Mouse (Mus musculus) midbrain, postnatal 0 days (tissue): ENCODE data around the gene Phkg1. TPM values are rescaled to one million over a fixed set of nuclear protein-coding genes. Genes with fewer than 3 reads are reported as not detected.
"Not testable (repeated sequence)": the region's sequence is repeated elsewhere in the genome, so short reads cannot be mapped to it uniquely, and the experiment has no call there.

Experiments
- ATAC-seq: fragments of 200-750 bp; cut with Nextera tagmentation; 2 replicates; pipeline ENCODE4 v1.8.0; 2017; ENCODE audit warnings: moderate number of reproducible peaks, mild to moderate bottlenecking, moderate TSS enrichment, moderate library complexity; ENCODE audit not compliant: low FRiP score
- DNase-seq: peaks from one replicate; pipeline ENCODE4 v3.0.0-alpha.2; 2015; ENCODE audit warnings: low spot score
- H3K27ac ChIP-seq: fragments of 300-500 bp; sonication (generic); 2 replicates; pipeline ENCODE4 v1.5.1; 2014; ENCODE audit warnings: low read depth, mild to moderate bottlenecking, low read length, mixed read lengths
- H3K27me3 ChIP-seq: fragments of 300-500 bp; sonication (generic); 2 replicates; pipeline ENCODE4 v1.6.1; 2014; ENCODE audit warnings: low read length, control low read depth, mixed read lengths; ENCODE audit not compliant: insufficient read depth
- H3K36me3 ChIP-seq: fragments of 300-500 bp; sonication (generic); 2 replicates; pipeline ENCODE4 v1.6.1; 2014; ENCODE audit warnings: low read length, control low read depth, mixed read lengths; ENCODE audit not compliant: insufficient read depth
- H3K4me1 ChIP-seq: fragments of 300-500 bp; sonication (generic); 2 replicates; pipeline ENCODE4 v1.6.1; 2014; ENCODE audit warnings: mild to moderate bottlenecking, control low read depth, antibody characterized with exemption, low read length, mixed read lengths; ENCODE audit not compliant: insufficient read depth
- H3K4me2 ChIP-seq: fragments of 300-500 bp; sonication (generic); 2 replicates; pipeline ENCODE4 v1.6.1; 2014; ENCODE audit warnings: low read depth, mild to moderate bottlenecking, low read length, mixed read lengths; ENCODE audit not compliant: poor library complexity, severe bottlenecking
- H3K4me3 ChIP-seq: fragments of 300-500 bp; sonication (generic); 2 replicates; pipeline ENCODE4 v1.5.1; 2014; ENCODE audit warnings: low read depth, mild to moderate bottlenecking, low read length, moderate library complexity
- H3K9ac ChIP-seq: fragments of 300-500 bp; sonication (generic); replicated peaks from 2 replicates; pipeline ENCODE4 v1.6.1; 2014; ENCODE audit warnings: mild to moderate bottlenecking, low read length, moderate library complexity, mixed read lengths; ENCODE audit not compliant: poor library complexity, severe bottlenecking
- H3K9me3 ChIP-seq: fragments of 300-500 bp; sonication (generic); 2 replicates; pipeline ENCODE4 v1.6.1; 2016; ENCODE audit warnings: low read length, control low read depth
- CTCF ChIP-seq: IDR thresholded peaks from 2 replicates; pipeline ENCODE4 v1.5.1; 2016; ENCODE audit warnings: antibody characterized with exemption, mild to moderate bottlenecking
- WGBS: fragments of 180-500 bp; shearing (Covaris S2); extraction: QIAGEN DNeasy Blood & Tissue Kit; methylation state at CpG from one replicate; pipeline ENCODE4 v1.1.7; 2014; 5-methylcytosine and 5-hydroxymethylcytosine counted together
- polyA plus RNA-seq: library from polyadenylated mRNA; unstranded; fragments of >200 nt; fragmentation: Nextera tagmentation; extraction: Ambion mirVana; gene quantifications from 2 replicates; pipeline ENCODE4 v1.2.1, GENCODE M21; 2015
- total RNA-seq: library from RNA; depleted of rRNA; stranded (reverse); fragments of >200 nt; gene quantifications from 2 replicates; pipeline ENCODE4 v1.2.3, GENCODE M21; 2014

Gene Phkg1
- total and polyA plus RNA-seq, 2 experiments from 2014 or later = 1.5 to 3.0 TPM

DNA sequence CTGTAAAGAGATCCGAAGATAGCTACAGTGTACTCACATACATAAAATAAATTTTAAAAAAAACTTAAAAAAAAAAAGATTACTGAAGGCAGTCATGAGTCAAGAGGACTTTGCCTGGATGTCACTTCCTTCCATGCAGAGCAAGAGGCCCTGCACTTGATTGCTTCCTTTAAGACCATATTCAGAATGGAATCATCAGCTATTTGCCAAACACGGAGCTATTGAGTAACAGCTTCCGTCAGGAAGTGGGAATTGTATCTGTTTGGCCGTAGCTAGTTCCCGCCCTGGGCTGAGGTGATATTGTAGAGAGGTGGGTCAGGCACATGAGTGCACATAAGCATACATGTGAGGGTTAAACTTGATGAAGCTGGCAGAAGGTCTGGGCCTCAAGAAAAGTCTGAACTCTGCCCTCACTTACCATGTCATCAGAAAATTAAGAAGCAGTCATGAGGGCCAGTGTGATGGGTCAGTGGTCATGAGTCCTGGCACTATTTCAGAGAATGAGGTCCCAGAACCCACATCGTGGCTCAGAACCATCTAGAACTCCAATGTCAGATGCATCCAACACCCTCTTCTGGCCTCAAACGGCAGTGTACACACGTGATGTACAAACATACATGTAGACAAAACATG, 26.6 kb upstream of the Phkg1 start:
- TF ChIP-seq CTCF = no peak
- ATAC-seq = no peak
- 88% methylated on average over 8 of the region's 8 CpGs for WGBS
- DNase-seq = no peak
- Histone ChIP-seq H3K4me1 (no peaks in the 10 kb centered on the region), H3K9me3 (no peaks in the 10 kb centered on the region), H3K27ac (no peak overlapping the region), H3K27me3 (no peaks in the 10 kb centered on the region), H3K4me3 (no peak overlapping the region), H3K4me2 (no peak overlapping the region), H3K9ac (no peak overlapping the region), H3K36me3 (no peaks in the 10 kb centered on the region)

DNA sequence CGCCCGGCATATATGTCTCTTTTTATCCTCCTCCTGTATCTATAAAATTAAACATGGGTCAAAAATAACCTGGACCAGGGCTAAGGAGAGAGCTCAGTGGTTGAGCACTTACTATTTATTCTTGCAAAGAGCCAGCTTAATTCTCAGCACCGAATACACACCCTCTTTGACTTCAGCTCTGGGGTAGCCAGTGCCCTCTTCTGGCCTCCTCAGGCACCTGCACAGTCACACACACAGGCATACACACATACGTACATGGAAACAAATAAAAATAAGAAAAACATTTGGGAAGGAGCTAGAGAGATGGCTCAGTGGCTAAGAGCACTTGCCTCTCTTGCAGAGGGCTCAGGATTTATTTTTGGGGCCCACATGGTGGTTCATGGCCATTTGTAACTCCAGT, 23.6 kb upstream of the Phkg1 start:
- TF ChIP-seq CTCF = no peak

DNA sequence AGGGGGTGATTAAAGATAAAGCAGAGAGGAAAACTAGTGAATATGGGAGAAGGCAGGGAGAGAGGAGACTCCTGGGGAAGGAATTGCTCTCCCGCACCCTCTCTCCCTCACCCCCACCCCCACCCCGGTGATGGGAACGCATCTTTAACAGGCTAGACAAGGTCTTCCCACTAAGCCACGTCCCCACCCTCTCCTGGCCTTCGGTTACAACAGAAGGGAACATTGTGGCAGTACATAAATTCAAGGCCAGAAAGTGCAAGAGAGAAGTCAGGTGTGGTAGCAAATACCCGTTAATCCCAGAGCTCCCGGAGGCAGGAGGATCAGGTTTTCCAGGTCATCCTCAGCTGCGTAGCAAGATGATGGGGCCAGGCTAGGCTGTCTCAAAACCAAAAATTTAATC, 21.0 kb upstream of the Phkg1 start:
- TF ChIP-seq CTCF = no peak
- Histone ChIP-seq H3K4me1 (no peaks in the 10 kb centered on the region), H3K27me3 (no peaks in the 10 kb centered on the region), H3K36me3 (no peaks in the 10 kb centered on the region), H3K4me3 (no peak overlapping the region), H3K9ac (no peak overlapping the region), H3K27ac (no peak overlapping the region), H3K9me3 (no peaks in the 10 kb centered on the region), H3K4me2 (no peak overlapping the region)
- no peak for ATAC-seq
- no peak for DNase-seq
- 75% methylated on average over 8 of the region's 8 CpGs for WGBS

More for the DNA sequence above, 23.6 kb upstream of the Phkg1 start:
- H3K4me3 ChIP-seq = no peak overlapping the region
- H3K27ac ChIP-seq = no peak overlapping the region
- H3K36me3 ChIP-seq = no peaks in the 10 kb centered on the region
- no peaks in the 10 kb centered on the region for H3K9me3 ChIP-seq
- H3K9ac ChIP-seq = no peak overlapping the region
- no peaks in the 10 kb centered on the region for H3K27me3 ChIP-seq
- no peak overlapping the region for H3K4me2 ChIP-seq
- no peak for ATAC-seq
- WGBS = 93% methylated on average over 4 of the region's 4 CpGs
- no peak for DNase-seq
- H3K4me1 ChIP-seq = no peaks in the 10 kb centered on the region

DNA sequence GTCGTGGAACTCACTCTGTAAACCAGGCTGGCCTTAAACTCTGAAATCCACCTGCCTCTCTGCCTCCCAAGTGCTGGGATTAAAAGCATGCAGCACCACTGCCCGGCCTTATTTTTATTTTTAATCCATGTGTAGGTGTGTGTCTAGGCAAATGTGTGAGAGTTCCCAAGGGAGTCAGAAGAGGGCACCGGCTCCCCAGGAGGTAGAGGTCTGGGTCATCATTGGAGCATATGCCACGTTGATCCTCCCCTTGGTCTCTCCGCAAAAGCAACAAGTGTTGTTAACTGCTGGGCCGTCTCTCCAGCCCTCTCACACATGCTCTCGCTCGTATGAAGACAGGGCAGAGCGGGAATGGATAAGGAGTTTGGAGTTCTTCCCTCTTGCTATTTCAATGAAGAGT, 20.4 kb upstream of the Phkg1 start:
- no peaks in the 10 kb centered on the region for H3K36me3 ChIP-seq
- no peak for TF ChIP-seq CTCF
- ATAC-seq (no peak), DNase-seq (no peak)
- 83% methylated on average over 9 of the region's 9 CpGs for WGBS
- no peak overlapping the region for H3K4me3 ChIP-seq
- no peaks in the 10 kb centered on the region for H3K9me3 ChIP-seq
- no peaks in the 10 kb centered on the region for H3K27me3 ChIP-seq
- H3K9ac ChIP-seq = no peak overlapping the region
- no peak overlapping the region for H3K27ac ChIP-seq
- no peak overlapping the region for H3K4me2 ChIP-seq
- H3K4me1 ChIP-seq = no peaks in the 10 kb centered on the region

DNA sequence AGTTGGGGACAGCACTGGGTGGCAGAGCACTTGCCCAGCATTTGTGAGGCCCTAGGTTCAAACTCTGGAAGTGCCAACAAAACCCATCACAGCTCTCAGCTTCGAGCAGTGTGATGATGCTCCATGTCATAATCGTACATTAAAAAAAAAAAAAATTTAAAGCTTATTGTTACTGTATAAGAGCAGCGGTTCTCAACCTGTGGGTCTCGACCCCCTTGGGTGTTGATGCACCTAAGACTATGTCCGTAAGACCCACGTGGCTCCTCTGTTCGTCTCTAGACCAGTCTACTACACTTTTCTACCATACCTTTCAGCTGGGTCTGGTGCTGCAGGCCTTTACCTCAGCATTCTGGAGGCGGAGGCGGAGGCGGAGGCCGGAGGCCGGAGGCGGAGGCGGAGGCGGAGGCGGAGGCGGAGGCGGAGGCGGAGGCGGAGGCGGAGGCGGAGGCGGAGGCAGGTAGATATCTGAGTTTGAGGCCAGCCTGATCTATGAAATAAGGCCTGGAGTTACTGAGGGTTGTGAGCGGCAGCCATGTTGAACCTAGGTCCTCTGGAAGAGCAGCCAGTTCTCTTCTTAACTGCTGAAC, 19.8 kb upstream of the Phkg1 start:
- DNase-seq (no peak), ATAC-seq (no peak)
- WGBS = 89% methylated on average over 24 of the region's 24 CpGs
- Histone ChIP-seq H3K9me3 (no peaks in the 10 kb centered on the region), H3K4me3 (no peak overlapping the region), H3K27me3 (no peaks in the 10 kb centered on the region), H3K36me3 (no peaks in the 10 kb centered on the region), H3K4me1 (no peaks in the 10 kb centered on the region), H3K27ac (no peak overlapping the region), H3K4me2 (no peak overlapping the region), H3K9ac (no peak overlapping the region)
- no peak for TF ChIP-seq CTCF

DNA sequence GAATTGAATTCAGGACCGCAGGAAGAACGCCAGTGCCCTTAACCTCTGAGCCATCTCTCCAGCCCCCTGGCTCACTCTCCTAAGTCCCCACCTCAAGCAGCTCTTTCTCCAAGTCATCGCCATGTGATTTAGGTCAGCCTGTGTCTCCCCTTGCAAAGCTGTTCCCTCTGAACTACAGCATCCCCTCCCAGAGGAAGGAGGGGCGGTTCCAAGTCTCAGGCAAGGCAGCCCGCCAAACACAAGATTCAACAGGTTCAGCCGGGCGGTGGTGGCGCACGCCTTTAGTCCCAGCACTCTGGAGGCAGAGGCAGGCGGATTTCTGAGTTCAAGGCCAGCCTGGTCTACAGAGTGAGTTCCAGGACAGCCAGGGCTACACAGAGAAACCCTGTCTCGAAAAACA, 17.1 kb upstream of the Phkg1 start:
- not testable (repeated sequence) for H3K27me3 ChIP-seq, H3K27ac ChIP-seq, H3K4me2 ChIP-seq, H3K36me3 ChIP-seq, ATAC-seq, H3K4me1 ChIP-seq, DNase-seq, H3K9ac ChIP-seq, H3K4me3 ChIP-seq, H3K9me3 ChIP-seq
- WGBS = 87% methylated on average over 11 of the region's 11 CpGs
